13 mouse cellular contexts compared by ENCODE assay signal in the genomic region with DNA sequence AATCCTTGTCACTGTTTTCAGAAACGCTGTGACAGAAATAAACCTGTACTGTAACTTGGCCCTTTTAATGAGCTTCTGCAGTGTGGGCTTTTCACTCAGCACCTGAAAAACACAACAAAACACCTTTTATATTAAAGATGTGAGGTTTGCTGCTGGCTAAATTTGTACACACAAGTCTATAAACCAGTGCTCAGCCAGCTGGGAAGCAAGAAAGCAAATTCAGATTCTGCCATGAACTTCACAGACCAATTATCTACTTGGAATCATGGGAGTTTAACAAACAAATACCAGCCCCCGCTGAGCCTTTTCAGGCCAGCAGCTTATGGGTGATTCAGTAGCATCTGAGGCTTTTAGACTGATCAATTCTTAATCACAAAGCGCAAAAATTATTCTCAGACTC.
DNase-seq lines count a peak whose midpoint lies in the region; ATAC-seq lines count a peak whose summit lies in the region.
"Had no signal": no experiment of that assay in that cellular context is flagged by ENCODE, and none has a peak within 500 bp of the region (broad histone marks: within the 10 kb centered on the region; RNA-seq: fewer than 3 reads in every experiment).

No protein-coding gene starts in this region.

- H3K27ac ChIP-seq in forebrain, embryonic 10.5 days: peak overlapping the region; percentile 83
- no peak overlapping the region for H3K27ac ChIP-seq in hindbrain, embryonic 11.5 days (ENCODE audit: low read depth, low read length)
- no peak overlapping the region for H3K27ac ChIP-seq in limb, embryonic 12.5 days
- H3K27ac ChIP-seq: heart, embryonic 13.5 days; lung, embryonic 15.5 days; stomach, postnatal 0 days had no signal

- WGBS in forebrain, embryonic 10.5 days: 50% methylated on average over 3 of the region's 3 CpGs
- WGBS in hindbrain, embryonic 11.5 days: 69% methylated on average over 3 of the region's 3 CpGs
- WGBS in limb, embryonic 12.5 days: 55% methylated on average over 3 of the region's 3 CpGs

- peak; percentile 10 to 11 for DNase-seq in left cerebral cortex, postnatal 14 days (ENCODE audit: low spot score in 2 of 2)
- no peak for DNase-seq in left cerebral cortex, postnatal 4 days
- peak; percentile 34 for DNase-seq in forebrain, embryonic 10.5 days (ENCODE audit: extremely low spot score, low spot score)
- peak; percentile 2 for DNase-seq in hindbrain, embryonic 11.5 days (ENCODE audit: low spot score)
- DNase-seq in adipocyte (ENCODE audit: low spot score): no peak
- no peak for DNase-seq in cerebellum, adult 8-10 months
- DNase-seq in gastrocnemius, postnatal 14 days: no peak
- DNase-seq: adrenal gland, postnatal 36 days had no signal

- intact Hi-C loops in left cerebral cortex, postnatal 14 days (cut with DNase I): loop anchor here (5.0 kb wide), 1 partner anchor 472 kb away; no protein-coding TSS in a partner anchor
- intact Hi-C loops in left cerebral cortex, postnatal 4 days (cut with DNase I): loop anchor here (5.0 kb wide), 1 partner anchor 467 kb away; no protein-coding TSS in a partner anchor
- intact Hi-C loops in gastrocnemius, postnatal 14 days (cut with DNase I; ENCODE audit: low total_unique reads): no loop called here

- no peak overlapping the region for H3K4me2 ChIP-seq in hindbrain, embryonic 11.5 days (replicated peaks; ENCODE audit: low read depth, low read length)
- H3K4me2 ChIP-seq in limb, embryonic 12.5 days: 0 out of 2 replicates have a peak overlapping the region, but pooled peaks have one; percentile 30
- H3K4me2 ChIP-seq: heart, embryonic 13.5 days; lung, embryonic 15.5 days had no signal

- no peaks in the 10 kb centered on the region for H3K27me3 ChIP-seq in forebrain, embryonic 10.5 days (ENCODE audit: poor library complexity, severe bottlenecking)
- no peaks in the 10 kb centered on the region for H3K27me3 ChIP-seq in hindbrain, embryonic 11.5 days (ENCODE audit: control insufficient read depth, insufficient read depth, low read length)
- no peaks in the 10 kb centered on the region for H3K27me3 ChIP-seq in limb, embryonic 12.5 days
- H3K27me3 ChIP-seq: heart, embryonic 13.5 days; lung, embryonic 15.5 days had no signal

- peak overlapping the region; percentile 20; the same call in 1 of the 2 replicates for H3K4me3 ChIP-seq in forebrain, embryonic 10.5 days
- H3K4me3 ChIP-seq in hindbrain, embryonic 11.5 days (ENCODE audit: low read depth, low read length): no peak overlapping the region
- no peak overlapping the region for H3K4me3 ChIP-seq in limb, embryonic 12.5 days (replicated peaks)
- H3K4me3 ChIP-seq: heart, embryonic 13.5 days; lung, embryonic 15.5 days had no signal

- H3K4me1 ChIP-seq in forebrain, embryonic 10.5 days: peaks cover 47% of the 10 kb centered on the region
- H3K4me1 ChIP-seq in hindbrain, embryonic 11.5 days (replicated peaks; ENCODE audit: control insufficient read depth, insufficient read depth, low read length): no peaks in the 10 kb centered on the region
- H3K4me1 ChIP-seq in limb, embryonic 12.5 days (replicated peaks): peaks cover 3% of the 10 kb centered on the region; the same call in 1 of the 2 replicates
- H3K4me1 ChIP-seq: heart, embryonic 13.5 days; lung, embryonic 15.5 days had no signal

- no peaks in the 10 kb centered on the region for H3K36me3 ChIP-seq in forebrain, embryonic 10.5 days (replicated peaks)
- no peaks in the 10 kb centered on the region for H3K36me3 ChIP-seq in hindbrain, embryonic 11.5 days (ENCODE audit: control insufficient read depth, insufficient read depth, low read length)
- no peaks in the 10 kb centered on the region for H3K36me3 ChIP-seq in limb, embryonic 12.5 days
- H3K36me3 ChIP-seq: heart, embryonic 13.5 days; lung, embryonic 15.5 days had no signal

- no peaks in the 10 kb centered on the region for H3K9me3 ChIP-seq in forebrain, embryonic 10.5 days
- H3K9me3 ChIP-seq in hindbrain, embryonic 11.5 days (ENCODE audit: control insufficient read depth, low read length): no peaks in the 10 kb centered on the region
- H3K9me3 ChIP-seq in limb, embryonic 12.5 days: no peaks in the 10 kb centered on the region
- H3K9me3 ChIP-seq: heart, embryonic 13.5 days; lung, embryonic 15.5 days had no signal

- ATAC-seq in hindbrain, embryonic 11.5 days (ENCODE audit: low FRiP score): no peak
- ATAC-seq in limb, embryonic 12.5 days (ENCODE audit: insufficient number of reproducible peaks, insufficient read depth, low FRiP score, low TSS enrichment, low read depth): no peak
- ATAC-seq: intestine, embryonic 16.5 days had no signal

- no peak overlapping the region for H3K9ac ChIP-seq in hindbrain, embryonic 11.5 days (ENCODE audit: low read depth, low read length)
- H3K9ac ChIP-seq in limb, embryonic 12.5 days (replicated peaks): no peak overlapping the region
- H3K9ac ChIP-seq: heart, embryonic 13.5 days; lung, embryonic 15.5 days had no signal

Comparison
In these comparisons a context has a peak if more than half of its experiments do, and no peak if none do; other contexts are left out.
1. DNase-seq: peak in left cerebral cortex, postnatal 14 days (2 of 2), forebrain, embryonic 10.5 days (single experiment) and hindbrain, embryonic 11.5 days (single experiment); none in left cerebral cortex, postnatal 4 days (single experiment), adipocyte (single experiment), cerebellum, adult 8-10 months (single experiment) and gastrocnemius, postnatal 14 days (single experiment).